Mouse (Mus musculus): ENCODE data around the gene Tmem26.

The Tmem26 gene

GRCm38 (mm10) chr10:68740251-68740650, 16.8 kb downstream of the Tmem26 start:
- no peak for DNase-seq (ENCODE audit: extremely low spot score, low read depth, low spot score)

- no peak for DNase-seq (ENCODE audit: extremely low spot score, low read depth, low spot score)
These were observed 27.5 kb downstream of the Tmem26 start for GRCm38 (mm10) chr10:68750921-68751320.

GRCm38 (mm10) chr10:68759238-68759637, 35.8 kb downstream of the Tmem26 start:
- DNase-seq (ENCODE audit: extremely low spot score, low read depth, low spot score), result no peak

DNA sequence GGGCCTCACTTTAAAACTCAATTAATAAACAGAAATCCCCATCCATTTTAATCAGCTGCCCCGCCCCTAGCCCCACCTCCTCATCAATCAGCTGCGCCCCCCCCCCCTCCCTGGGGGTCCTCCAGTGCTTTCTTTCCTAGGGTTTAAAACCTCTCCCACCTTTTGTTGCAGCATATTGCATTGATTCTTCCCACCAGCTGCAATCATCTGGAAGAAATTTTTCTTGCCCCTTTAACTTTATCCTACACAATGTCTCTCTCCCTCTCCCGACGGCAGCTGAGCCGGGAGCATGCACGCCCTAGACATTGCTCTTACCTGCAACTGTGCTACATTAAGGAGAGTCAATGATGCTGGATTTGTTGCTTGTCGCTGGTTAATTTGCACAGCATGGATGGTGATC, 36.3 kb downstream of the Tmem26 start:
- no peak for DNase-seq (ENCODE audit: extremely low spot score, low read depth, low spot score)

DNA sequence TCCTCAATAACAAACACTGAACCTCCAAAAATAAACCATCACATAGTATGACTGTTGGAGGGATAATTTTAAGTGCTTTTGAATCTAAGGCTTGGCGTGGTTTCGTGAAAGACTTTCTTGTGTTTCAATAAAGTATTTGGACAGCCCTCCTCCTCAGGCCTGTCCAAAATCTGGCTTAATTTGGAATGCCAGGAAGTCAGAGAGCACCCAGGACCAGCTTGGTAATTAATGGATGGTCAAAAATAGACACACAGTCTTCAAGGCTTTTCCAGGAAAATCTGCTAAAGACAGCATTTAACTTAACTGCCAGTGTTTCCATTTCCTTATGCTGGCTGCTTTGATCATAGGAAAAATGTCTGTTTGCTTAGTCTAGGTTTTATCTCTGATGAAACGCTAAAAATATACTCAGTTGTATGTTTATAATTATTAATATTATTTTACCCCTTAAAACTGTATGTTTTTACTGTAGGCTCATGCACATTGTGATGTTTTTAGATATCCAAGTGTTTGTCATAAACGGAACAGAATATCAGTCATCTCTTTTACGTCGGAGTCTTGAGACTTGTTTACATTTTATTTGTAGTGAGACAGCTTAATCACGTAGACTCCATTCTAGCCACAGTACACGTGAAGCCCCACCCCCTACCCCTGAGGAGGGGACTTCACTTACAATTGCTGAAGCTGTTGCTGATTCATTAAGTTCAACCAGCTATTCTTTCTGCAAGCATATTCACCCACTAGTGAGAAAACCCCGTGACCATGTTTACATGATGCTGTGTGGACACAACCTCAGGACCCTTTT, 57.8 kb downstream of the Tmem26 start:
- no peak for DNase-seq (ENCODE audit: extremely low spot score, low read depth, low spot score)

DNA sequence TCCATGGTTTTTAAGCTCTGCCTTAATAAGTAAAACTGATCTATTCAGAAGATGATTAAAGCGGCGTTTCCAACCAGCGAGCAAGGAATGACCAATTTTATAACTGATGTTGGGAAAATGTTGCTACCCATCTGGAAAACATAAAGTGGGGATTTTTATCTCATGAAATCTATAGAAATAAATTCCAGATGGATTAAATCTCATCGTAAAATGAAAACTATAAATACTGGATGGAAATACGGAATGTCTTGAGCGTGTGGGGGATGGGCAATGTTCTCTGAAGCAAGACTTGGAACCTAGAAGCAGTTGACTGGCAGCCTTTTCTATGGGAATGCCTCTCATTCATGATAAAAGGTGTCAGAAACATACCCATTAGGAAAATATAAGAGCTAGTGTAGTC, 59.3 kb downstream of the Tmem26 start:
- no peak for DNase-seq (ENCODE audit: extremely low spot score, low read depth, low spot score)

GRCm38 (mm10) chr10:68783856-68784255, 60.4 kb downstream of the Tmem26 start:
- DNase-seq (ENCODE audit: extremely low spot score, low read depth, low spot score), result no peak

DNA sequence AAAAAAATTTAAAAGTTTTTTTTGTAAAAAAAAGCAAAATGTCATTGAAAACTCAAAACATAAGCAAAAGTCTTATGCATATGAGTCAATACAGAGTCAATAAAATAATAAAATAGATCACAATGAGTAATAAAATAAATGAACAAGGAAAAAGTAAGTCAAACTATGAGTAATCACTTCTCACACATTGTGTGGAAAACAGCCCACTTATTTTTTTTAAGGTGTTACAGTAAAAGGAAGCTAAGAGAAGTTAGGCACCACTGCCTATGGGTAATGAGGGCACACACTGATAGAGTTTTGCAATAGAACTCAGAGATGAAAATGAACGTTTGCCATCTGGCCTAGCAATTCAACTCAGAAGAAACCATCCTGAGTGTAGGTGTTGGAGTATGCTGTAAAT, 61.0 kb downstream of the Tmem26 start:
- DNase-seq (ENCODE audit: extremely low spot score, low read depth, low spot score), result no peak

DNA sequence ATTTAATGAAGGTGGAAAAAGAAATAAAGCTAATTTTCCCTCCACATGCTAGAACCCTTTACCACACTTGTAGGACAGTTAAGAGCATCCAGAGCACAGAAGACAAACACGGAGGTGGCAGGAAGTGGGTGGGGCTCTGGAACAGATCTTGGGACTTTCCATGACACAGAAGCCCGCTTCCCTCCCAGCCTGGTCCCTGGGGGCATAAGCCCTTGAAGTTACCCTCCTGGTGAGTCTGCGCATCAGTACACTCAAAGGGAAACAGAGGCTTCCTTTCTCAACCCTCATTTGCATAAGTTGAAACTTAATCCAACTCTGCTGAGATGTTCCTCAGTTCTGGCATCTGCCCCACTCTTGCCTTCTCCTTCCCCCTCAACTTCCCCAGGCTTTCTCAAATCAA, 72.0 kb downstream of the Tmem26 start:
- no peak for DNase-seq (ENCODE audit: extremely low spot score, low read depth, low spot score)

DNA sequence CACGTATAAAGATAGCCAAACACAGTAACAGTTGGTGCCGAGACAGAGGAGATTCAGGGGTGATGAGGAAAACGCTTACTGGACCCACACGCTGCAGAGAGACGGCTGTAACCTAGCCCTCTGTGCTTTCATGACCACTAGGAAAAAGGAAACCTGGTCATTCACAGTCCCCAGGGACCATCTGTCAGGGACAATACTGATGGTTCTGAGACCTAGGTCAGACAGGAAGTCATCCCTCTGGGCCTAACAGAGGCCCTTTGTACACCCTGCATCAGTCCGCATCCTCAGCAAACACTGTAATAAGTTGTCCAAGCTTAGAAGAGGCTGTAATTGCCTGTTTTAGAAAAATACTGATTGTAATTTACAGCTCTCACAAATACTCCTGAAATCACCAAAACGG, 76.4 kb downstream of the Tmem26 start:
- DNase-seq (ENCODE audit: extremely low spot score, low read depth, low spot score), result no peak

DNA sequence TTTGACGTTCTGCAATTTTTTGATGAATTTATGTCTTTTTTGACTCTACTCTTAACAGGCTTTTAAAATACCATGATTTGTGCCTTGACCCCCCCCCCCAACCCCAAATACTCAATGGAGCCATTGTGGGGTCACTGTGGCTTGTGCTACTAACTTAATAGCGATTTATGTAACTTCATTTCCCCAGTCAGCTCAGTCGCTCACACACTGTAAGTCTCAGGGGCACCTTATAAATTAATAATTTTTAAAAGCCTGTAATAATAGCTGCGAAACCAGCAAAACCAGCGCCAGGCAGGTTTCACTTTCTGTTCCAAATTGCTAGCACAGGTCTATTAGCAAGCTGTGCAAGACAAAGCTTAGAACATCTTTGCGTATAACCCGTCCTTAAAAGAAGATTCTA, 76.9 kb downstream of the Tmem26 start:
- no peak for DNase-seq (ENCODE audit: extremely low spot score, low read depth, low spot score)

- DNase-seq (ENCODE audit: extremely low spot score, low read depth, low spot score), result no peak
These were observed 82.9 kb downstream of the Tmem26 start for GRCm38 (mm10) chr10:68806328-68806727.

DNA sequence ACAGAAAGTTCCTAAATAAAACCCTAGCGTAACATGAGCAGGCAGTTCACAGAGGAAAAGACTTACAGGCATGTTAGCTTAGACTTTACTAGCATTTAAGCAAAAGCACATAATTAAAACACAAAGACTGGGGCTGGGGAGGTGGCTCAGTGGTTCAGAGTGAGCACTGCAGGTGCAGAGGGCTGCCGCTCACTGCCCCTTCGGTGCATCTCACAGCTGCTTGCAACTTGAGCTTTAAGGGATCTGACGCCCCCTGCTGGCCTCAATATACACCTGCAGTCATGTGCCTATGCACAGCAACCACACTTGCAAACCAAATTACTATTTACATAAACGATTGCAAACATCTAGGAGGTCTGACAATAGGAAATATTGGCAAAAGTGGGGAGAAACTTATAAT, 87.5 kb downstream of the Tmem26 start:
- DNase-seq (ENCODE audit: extremely low spot score, low read depth, low spot score), result no peak

DNA sequence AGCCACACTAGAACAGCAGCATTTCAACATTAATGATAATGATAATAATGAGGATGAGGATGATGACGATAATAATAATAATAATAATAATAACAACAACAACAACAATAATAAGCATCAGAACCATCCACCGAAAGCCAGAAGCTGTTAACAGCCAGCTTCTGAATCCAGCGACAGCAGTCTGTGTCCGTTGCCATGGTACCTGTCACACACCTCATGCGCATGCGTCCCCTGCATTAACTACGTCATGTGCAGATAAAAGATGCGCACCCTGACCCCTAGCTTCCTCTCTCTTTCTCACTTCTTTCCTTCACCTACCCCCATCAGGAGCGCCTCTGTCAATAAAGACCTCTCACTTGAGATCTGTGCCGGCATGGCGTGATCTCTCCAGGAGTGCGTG, 89.3 kb downstream of the Tmem26 start:
- DNase-seq (ENCODE audit: extremely low spot score, low read depth, low spot score), result no peak

- DNase-seq (ENCODE audit: extremely low spot score, low read depth, low spot score), result no peak
These were observed 93.8 kb downstream of the Tmem26 start for GRCm38 (mm10) chr10:68817281-68817680.

GRCm38 (mm10) chr10:68818065-68818759, 94.8 kb downstream of the Tmem26 start:
- no peak for DNase-seq (ENCODE audit: extremely low spot score, low read depth, low spot score)

DNA sequence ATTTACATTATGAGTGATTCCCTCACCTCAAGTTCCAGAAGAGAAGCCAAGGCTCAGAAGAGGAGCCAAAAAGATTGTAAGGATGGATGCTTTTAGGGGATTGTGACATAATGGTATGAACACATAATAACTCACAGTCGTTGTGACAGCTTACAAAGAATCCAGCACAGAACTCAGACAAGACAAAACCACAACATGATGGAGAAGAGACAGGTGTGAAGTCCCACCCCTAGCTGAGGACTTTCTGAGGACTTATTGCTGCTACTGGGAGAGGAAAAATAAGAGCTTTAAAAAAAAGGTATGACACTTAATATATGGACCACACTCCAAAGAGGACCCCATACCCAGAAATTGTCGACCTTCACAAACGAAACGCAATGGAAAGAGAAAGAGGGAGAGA, 101.1 kb downstream of the Tmem26 start:
- no peak for DNase-seq (ENCODE audit: extremely low spot score, low read depth, low spot score)
